Mouse (Mus musculus): ENCODE results near the gene Slc33a1.

Slc33a1 gene

DNA sequence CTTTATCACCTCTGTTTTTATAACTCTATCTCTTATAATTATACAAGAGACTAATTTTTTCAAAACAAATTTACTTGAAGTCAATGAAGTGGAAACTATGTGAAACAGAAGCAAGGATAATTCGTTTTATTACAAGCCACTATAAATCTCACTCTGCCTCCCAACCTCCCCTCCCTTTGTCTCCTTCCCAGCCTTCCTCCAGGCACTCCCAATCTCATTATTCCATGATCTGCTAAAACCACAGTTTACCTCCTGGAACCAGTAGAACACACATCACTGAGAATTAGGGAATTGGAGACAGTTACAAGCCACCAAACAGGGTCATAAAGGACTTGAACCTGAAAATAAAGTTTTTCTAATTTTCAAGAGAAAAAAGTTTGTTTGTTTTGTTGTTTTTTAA lies 67.4 kb downstream of the Slc33a1 start:
- no peak for DNase-seq (ENCODE audit: low spot score)

- DNase-seq (ENCODE audit: low spot score): no peak
These were observed 68.3 kb downstream of the Slc33a1 start for GRCm38 (mm10) chr3:63896303-63896702.

GRCm38 (mm10) chr3:63895786-63896185 lies 68.8 kb downstream of the Slc33a1 start:
- DNase-seq (ENCODE audit: low spot score): no peak

DNA sequence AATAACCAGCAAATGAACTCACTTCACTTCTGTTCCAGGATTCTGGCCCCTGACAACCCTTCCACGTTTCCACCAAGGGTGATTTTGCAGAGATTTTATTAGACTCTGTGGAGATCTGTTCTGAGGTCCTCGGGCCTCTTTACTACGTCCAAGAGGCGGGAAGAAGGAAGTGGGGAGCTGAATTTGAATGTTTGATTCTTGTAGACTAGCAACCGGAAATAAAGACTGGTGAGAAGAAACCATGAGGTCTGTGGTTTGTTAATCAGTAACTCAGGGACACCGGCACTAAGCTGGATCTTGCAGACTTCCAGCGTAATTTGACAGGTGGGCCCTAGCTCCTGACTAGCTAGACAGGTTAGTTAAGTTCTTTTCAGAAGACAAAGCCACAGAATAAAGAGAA lies 70.9 kb downstream of the Slc33a1 start:
- DNase-seq (ENCODE audit: low spot score): peak; percentile 29

DNA sequence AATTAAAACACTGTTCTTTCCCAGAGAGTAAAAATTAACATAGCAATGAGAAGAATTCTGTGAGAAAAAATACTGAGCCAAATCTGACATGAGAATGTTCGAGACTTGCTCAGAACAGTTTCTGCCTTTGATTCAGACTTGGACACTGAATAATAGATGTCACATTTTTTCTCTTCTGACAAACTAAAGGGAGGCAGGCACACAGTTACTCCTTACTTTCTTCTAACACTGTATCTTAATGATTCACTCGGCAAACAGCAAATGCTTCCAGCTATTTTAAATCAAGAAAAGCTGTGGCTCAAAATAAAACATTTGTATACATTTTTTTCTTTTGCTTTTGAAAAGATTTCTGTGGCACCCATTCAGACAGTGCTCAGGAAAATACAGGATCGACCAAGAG lies 72.4 kb downstream of the Slc33a1 start:
- DNase-seq (ENCODE audit: low spot score): no peak

Measured in lung, postnatal 25 days (tissue).